Mouse (Mus musculus): ENCODE measurements around the gene Emc6. TPM values are rescaled to one million over a fixed set of nuclear protein-coding genes. Genes with fewer than 3 reads are reported as not detected.
A peak's percentile ranks its signal among the peaks of the same experiment; 100 is the strongest.

Gene Emc6
- polyA plus RNA-seq, 1 experiment from 2014 or later, result 133 TPM

DNA sequence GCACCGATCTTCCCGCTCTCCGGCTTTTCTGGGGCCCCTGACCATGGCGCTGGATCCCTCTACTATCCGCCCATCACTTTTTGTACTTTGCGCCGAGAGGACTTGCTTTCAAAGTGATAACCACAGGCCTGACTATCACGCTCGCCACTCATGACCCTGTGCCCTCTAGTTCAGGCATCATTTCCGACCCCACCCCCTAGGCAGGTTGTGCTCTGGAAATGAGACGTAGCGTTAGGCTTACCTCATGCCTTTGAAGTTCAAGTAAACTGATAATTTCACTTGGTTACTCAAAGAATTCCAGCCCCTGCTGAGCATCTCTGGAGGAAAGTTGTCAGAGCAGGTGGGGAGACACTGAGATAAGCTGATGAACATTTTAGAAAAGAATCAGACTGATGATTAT, 23.0 kb upstream of the Emc6 start:
- peak overlapping the region; percentile 66 for H3K4me3 ChIP-seq
- H3K36me3 ChIP-seq (ENCODE audit: poor library complexity, severe bottlenecking), result peaks cover 5% of the 10 kb centered on the region
- ATAC-seq, result no peak
- H3K9ac ChIP-seq, result peak overlapping the region; percentile 77
- no peaks in the 10 kb centered on the region for H3K9me3 ChIP-seq (replicated peaks)
- H3K4me2 ChIP-seq, result peak overlapping the region; percentile 96
- H3K4me1 ChIP-seq, result peaks cover 21% of the 10 kb centered on the region
- 4% methylated on average over 12 of the region's 12 CpGs for WGBS
- H3K27ac ChIP-seq, result no peak overlapping the region
- no peaks in the 10 kb centered on the region for H3K27me3 ChIP-seq

GRCm38 (mm10) chr11:73199230-73199712, 22.4 kb upstream of the Emc6 start, which contains the start of gene Shpk:
Gene Shpk, plus strand, starts transcription at chr11:73199460.
- no peaks in the 10 kb centered on the region for H3K27me3 ChIP-seq
- H3K4me3 ChIP-seq, result peak within 1 kb of the TSS; percentile 66
- 0% methylated on average over 32 of the region's 32 CpGs for WGBS
- H3K4me2 ChIP-seq, result peak within 1 kb of the TSS; percentile 96
- peak within 1 kb of the TSS; percentile 77 for H3K9ac ChIP-seq
- H3K4me1 ChIP-seq, result peaks cover 21% of the 10 kb centered on the region
- no peaks in the 10 kb centered on the region for H3K9me3 ChIP-seq (replicated peaks)
- no peak within 1 kb of the TSS for H3K27ac ChIP-seq
- peaks cover 5% of the 10 kb centered on the region for H3K36me3 ChIP-seq (ENCODE audit: poor library complexity, severe bottlenecking)
- ATAC-seq, result peak; percentile 98

- peaks cover 21% of the 10 kb centered on the region for H3K4me1 ChIP-seq
- H3K36me3 ChIP-seq (ENCODE audit: poor library complexity, severe bottlenecking), result peaks cover 5% of the 10 kb centered on the region
- no peaks in the 10 kb centered on the region for H3K9me3 ChIP-seq (replicated peaks)
- H3K9ac ChIP-seq, result peak within 1 kb of the TSS; percentile 77
- H3K27me3 ChIP-seq, result no peaks in the 10 kb centered on the region
- H3K4me3 ChIP-seq, result peak within 1 kb of the TSS; percentile 66
- H3K27ac ChIP-seq, result no peak within 1 kb of the TSS
- 1% methylated on average over 22 of the region's 22 CpGs for WGBS
- ATAC-seq, result peak; percentile 96
- H3K4me2 ChIP-seq, result peak within 1 kb of the TSS; percentile 96
Measured at GRCm38 (mm10) chr11:73198603-73199229, 21.9 kb upstream of the Emc6 start, which contains the start of gene Ctns. Gene Ctns, minus strand, starts transcription at chr11:73199042.

DNA sequence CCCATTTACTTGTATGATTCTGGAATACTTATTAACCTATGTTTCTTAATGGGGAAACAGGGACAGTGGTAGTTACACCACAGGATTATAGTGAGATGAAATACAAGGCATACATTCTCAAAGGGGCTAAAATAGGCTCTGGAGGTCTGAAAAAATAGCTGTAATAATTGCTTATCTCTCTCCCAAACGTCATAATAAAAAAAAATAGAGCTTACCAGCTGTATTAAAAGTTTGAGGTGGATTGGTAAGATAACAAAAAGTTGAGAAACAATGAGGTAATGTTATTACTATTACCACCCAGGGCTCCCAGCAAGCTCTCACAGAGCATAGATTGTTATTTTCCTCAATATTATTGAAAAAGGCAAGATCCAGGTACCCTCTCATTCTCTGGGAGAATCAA, 21.4 kb upstream of the Emc6 start:
- no peaks in the 10 kb centered on the region for H3K27me3 ChIP-seq
- no peak for ATAC-seq
- peaks cover 21% of the 10 kb centered on the region for H3K4me1 ChIP-seq
- no peaks in the 10 kb centered on the region for H3K9me3 ChIP-seq (replicated peaks)
- peak overlapping the region; percentile 77 for H3K9ac ChIP-seq
- peak overlapping the region; percentile 96 for H3K4me2 ChIP-seq
- H3K27ac ChIP-seq, result no peak overlapping the region
- WGBS, result 9% methylated on average over 1 of the region's 1 CpGs
- peaks cover 5% of the 10 kb centered on the region for H3K36me3 ChIP-seq (ENCODE audit: poor library complexity, severe bottlenecking)
- peak overlapping the region; percentile 66 for H3K4me3 ChIP-seq

DNA sequence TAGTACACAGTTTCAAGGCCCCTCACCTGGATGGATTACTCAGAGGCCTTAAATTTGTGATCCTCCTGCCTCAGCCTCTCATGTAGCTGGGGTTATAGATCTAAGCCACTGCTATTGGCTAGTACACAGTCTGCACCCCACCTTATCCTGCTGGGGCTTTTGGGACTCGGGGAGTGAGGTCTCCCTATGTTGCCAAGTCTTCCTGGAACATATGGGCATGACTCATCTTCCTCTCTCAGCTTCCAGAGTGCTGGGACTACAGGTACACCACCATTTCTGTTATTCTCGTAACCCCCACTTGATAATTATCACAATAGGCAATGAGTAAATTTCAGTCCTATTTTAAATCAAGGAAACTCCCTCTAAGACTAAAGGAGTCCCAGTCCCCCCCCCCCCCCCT, 17.6 kb upstream of the Emc6 start:
- Histone ChIP-seq H3K27ac (no peak overlapping the region), H3K4me1 (peaks cover 16% of the 10 kb centered on the region), H3K4me3 (no peak overlapping the region), H3K9me3 (replicated peaks) (no peaks in the 10 kb centered on the region), H3K9ac (no peak overlapping the region), H3K36me3 (ENCODE audit: poor library complexity, severe bottlenecking) (peaks cover 40% of the 10 kb centered on the region), H3K27me3 (no peaks in the 10 kb centered on the region), H3K4me2 (no peak overlapping the region)
- no peak for ATAC-seq
- WGBS, result 78% methylated on average over 2 of the region's 2 CpGs

DNA sequence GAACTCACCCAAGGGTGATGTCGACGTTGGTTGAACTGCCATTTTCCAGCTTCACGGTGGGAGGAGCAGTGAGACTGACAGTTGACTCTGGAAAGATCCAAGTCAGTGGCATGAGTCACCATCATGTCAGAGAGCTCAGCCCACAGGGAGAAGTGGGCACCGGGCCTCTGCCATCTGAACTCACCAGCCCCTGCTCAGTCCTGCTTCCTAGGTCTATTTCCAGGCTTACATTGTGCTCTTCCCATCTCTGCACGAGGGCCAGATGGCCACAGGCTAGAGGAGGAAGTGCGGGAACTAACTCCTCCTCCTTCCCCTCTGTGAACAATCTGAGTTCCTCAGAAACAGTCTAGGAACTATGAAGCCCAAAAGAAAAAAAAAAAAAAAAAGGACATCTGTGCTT, 16.2 kb upstream of the Emc6 start:
- H3K36me3 ChIP-seq (ENCODE audit: poor library complexity, severe bottlenecking), result peaks cover 52% of the 10 kb centered on the region
- ATAC-seq, result no peak
- H3K4me2 ChIP-seq, result no peak overlapping the region
- no peaks in the 10 kb centered on the region for H3K9me3 ChIP-seq (replicated peaks)
- H3K27ac ChIP-seq, result no peak overlapping the region
- peaks cover 10% of the 10 kb centered on the region for H3K4me1 ChIP-seq
- H3K4me3 ChIP-seq, result no peak overlapping the region
- 79% methylated on average over 6 of the region's 6 CpGs for WGBS
- H3K9ac ChIP-seq, result no peak overlapping the region
- H3K27me3 ChIP-seq, result no peaks in the 10 kb centered on the region

GRCm38 (mm10) chr11:73187231-73187630, 10.4 kb upstream of the Emc6 start:
- Histone ChIP-seq H3K9me3 (replicated peaks) (no peaks in the 10 kb centered on the region), H3K27ac (no peak overlapping the region), H3K27me3 (no peaks in the 10 kb centered on the region), H3K4me2 (no peak overlapping the region), H3K36me3 (ENCODE audit: poor library complexity, severe bottlenecking) (peaks cover 92% of the 10 kb centered on the region), H3K4me3 (no peak overlapping the region), H3K4me1 (no peaks in the 10 kb centered on the region), H3K9ac (no peak overlapping the region)
- ATAC-seq, result no peak
- 91% methylated on average over 6 of the region's 6 CpGs for WGBS

GRCm38 (mm10) chr11:73185872-73186615, 9.2 kb upstream of the Emc6 start:
- no peak overlapping the region for H3K27ac ChIP-seq
- ATAC-seq, result no peak
- H3K4me3 ChIP-seq, result no peak overlapping the region
- H3K36me3 ChIP-seq (ENCODE audit: poor library complexity, severe bottlenecking), result peaks cover 84% of the 10 kb centered on the region
- 93% methylated on average over 10 of the region's 10 CpGs for WGBS
- no peak overlapping the region for H3K4me2 ChIP-seq
- H3K4me1 ChIP-seq, result no peaks in the 10 kb centered on the region
- H3K27me3 ChIP-seq, result no peaks in the 10 kb centered on the region
- H3K9me3 ChIP-seq (replicated peaks), result no peaks in the 10 kb centered on the region
- no peak overlapping the region for H3K9ac ChIP-seq

GRCm38 (mm10) chr11:73177895-73178294, 1.1 kb upstream of the Emc6 start:
- no peak for ATAC-seq
- H3K4me3 ChIP-seq, result peak overlapping the region; percentile 91
- H3K9me3 ChIP-seq (replicated peaks), result no peaks in the 10 kb centered on the region
- H3K27ac ChIP-seq, result peak overlapping the region; percentile 79
- no peaks in the 10 kb centered on the region for H3K27me3 ChIP-seq
- 0% methylated on average over 2 of the region's 2 CpGs for WGBS
- peak overlapping the region; percentile 90 for H3K9ac ChIP-seq
- H3K4me1 ChIP-seq, result peaks cover 32% of the 10 kb centered on the region
- peak overlapping the region; percentile 63 for H3K4me2 ChIP-seq
- H3K36me3 ChIP-seq (ENCODE audit: poor library complexity, severe bottlenecking), result peaks cover 32% of the 10 kb centered on the region

DNA sequence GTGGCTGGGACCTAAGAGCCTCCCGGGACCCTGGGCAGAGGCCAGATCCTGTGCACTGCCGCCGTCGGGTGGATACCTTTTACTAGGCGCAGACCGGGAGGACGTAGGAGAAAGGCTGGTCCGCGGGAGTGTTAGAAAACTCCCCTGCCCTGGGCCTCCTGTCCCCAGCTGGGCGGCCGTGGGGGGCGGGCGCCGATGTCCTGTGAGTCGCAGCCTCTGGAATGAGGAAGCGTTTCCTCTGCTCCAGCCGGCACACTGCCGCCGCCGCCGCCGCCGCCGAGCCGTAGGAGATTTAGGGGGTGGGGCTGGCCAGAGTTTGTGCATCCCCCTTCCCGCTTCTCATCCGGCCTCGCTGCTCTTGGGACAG, 655 bp upstream of the Emc6 start:
- peak overlapping the region; percentile 63 for H3K4me2 ChIP-seq
- peaks cover 32% of the 10 kb centered on the region for H3K36me3 ChIP-seq (ENCODE audit: poor library complexity, severe bottlenecking)
- H3K9ac ChIP-seq, result peak overlapping the region; percentile 90
- no peaks in the 10 kb centered on the region for H3K9me3 ChIP-seq (replicated peaks)
- peak overlapping the region; percentile 91 for H3K4me3 ChIP-seq
- H3K27ac ChIP-seq, result peak overlapping the region; percentile 79
- peaks cover 32% of the 10 kb centered on the region for H3K4me1 ChIP-seq
- under 1% methylated on average over 28 of the region's 28 CpGs for WGBS
- H3K27me3 ChIP-seq, result no peaks in the 10 kb centered on the region
- no peak for ATAC-seq

GRCm38 (mm10) chr11:73176186-73176585, 651 bp downstream of the Emc6 start:
- no peak for ATAC-seq
- peak overlapping the region; percentile 76 for H3K27ac ChIP-seq
- peak overlapping the region; percentile 91 for H3K4me3 ChIP-seq
- H3K27me3 ChIP-seq, result no peaks in the 10 kb centered on the region
- peak overlapping the region; percentile 90 for H3K9ac ChIP-seq
- H3K4me1 ChIP-seq, result peaks cover 32% of the 10 kb centered on the region
- peaks cover 37% of the 10 kb centered on the region for H3K36me3 ChIP-seq (ENCODE audit: poor library complexity, severe bottlenecking)
- peak overlapping the region; percentile 84 for H3K4me2 ChIP-seq
- 1% methylated on average over 15 of the region's 15 CpGs for WGBS
- no peaks in the 10 kb centered on the region for H3K9me3 ChIP-seq (replicated peaks)

- peaks cover 40% of the 10 kb centered on the region for H3K36me3 ChIP-seq (ENCODE audit: poor library complexity, severe bottlenecking)
- no peaks in the 10 kb centered on the region for H3K9me3 ChIP-seq (replicated peaks)
- peak overlapping the region; percentile 90 for H3K9ac ChIP-seq
- H3K4me3 ChIP-seq, result peak overlapping the region; percentile 91
- H3K4me1 ChIP-seq, result peaks cover 32% of the 10 kb centered on the region
- 57% methylated on average over 8 of the region's 8 CpGs for WGBS
- H3K4me2 ChIP-seq, result peak overlapping the region; percentile 84
- no peak overlapping the region for H3K27ac ChIP-seq
- ATAC-seq, result no peak
- no peaks in the 10 kb centered on the region for H3K27me3 ChIP-seq
Measured at GRCm38 (mm10) chr11:73175612-73176011, 1.2 kb downstream of the Emc6 start.

Data from forebrain, embryonic 13.5 days (tissue).